Mouse (Mus musculus) heart, embryonic 11.5 days (tissue): Measurements from ENCODE around the gene Sorcs2. TPM values are rescaled to one million over a fixed set of nuclear protein-coding genes. Genes with fewer than 3 reads are reported as not detected.

Experiments used
- ATAC-seq: fragments of 200-750 bp; cut with Nextera tagmentation; replicated peaks from 2 replicates; pipeline ENCODE4 v1.8.0; 2017; ENCODE audit warnings: moderate library complexity; ENCODE audit not compliant: insufficient number of reproducible peaks, low FRiP score, low TSS enrichment
- H3K27ac ChIP-seq: fragments of 300-500 bp; sonication (generic); 2 replicates; pipeline ENCODE4 v1.5.1; 2014; ENCODE audit warnings: mild to moderate bottlenecking, low read depth, low read length
- H3K27me3 ChIP-seq: fragments of 300-500 bp; sonication (generic); 2 replicates; pipeline ENCODE4 v1.6.1; 2014; ENCODE audit warnings: mild to moderate bottlenecking, low read length, mixed read lengths; ENCODE audit not compliant: control insufficient read depth, insufficient read depth
- H3K36me3 ChIP-seq: fragments of 300-500 bp; sonication (generic); 2 replicates; pipeline ENCODE4 v1.6.1; 2014; ENCODE audit warnings: mild to moderate bottlenecking, low read length, moderate library complexity, mixed read lengths; ENCODE audit not compliant: control insufficient read depth, insufficient read depth
- H3K4me1 ChIP-seq: fragments of 300-500 bp; sonication (generic); 2 replicates; pipeline ENCODE4 v1.6.1; 2014; ENCODE audit warnings: low read length; ENCODE audit not compliant: control insufficient read depth, insufficient read depth
- H3K4me2 ChIP-seq: fragments of 300-500 bp; sonication (generic); 2 replicates; pipeline ENCODE4 v1.6.1; 2014; ENCODE audit warnings: mild to moderate bottlenecking, moderate library complexity
- H3K4me3 ChIP-seq: fragments of 300-500 bp; sonication (generic); 2 replicates; pipeline ENCODE4 v1.5.1; 2014; ENCODE audit warnings: low read depth, low read length
- H3K9ac ChIP-seq: fragments of 300-500 bp; sonication (generic); 2 replicates; pipeline ENCODE4 v1.6.1; 2014; ENCODE audit warnings: mild to moderate bottlenecking, low read depth, low read length, moderate library complexity
- H3K9me3 ChIP-seq: fragments of 300-500 bp; sonication (generic); replicated peaks from 2 replicates; pipeline ENCODE4 v1.6.1; 2016; ENCODE audit warnings: low read length; ENCODE audit not compliant: control insufficient read depth
- WGBS: fragments of 180-500 bp; shearing (Covaris S2); extraction: QIAGEN DNeasy Blood & Tissue Kit; methylation state at CpG from one replicate; pipeline ENCODE4 v1.1.7; 2014; ENCODE audit not compliant: insufficient replicate concordance; 5-methylcytosine and 5-hydroxymethylcytosine counted together
- polyA plus RNA-seq: library from polyadenylated mRNA; unstranded; fragments of >200 nt; fragmentation: Nextera tagmentation; extraction: Ambion mirVana; gene quantifications from 2 replicates; pipeline ENCODE4 v1.2.1, GENCODE M21; 2014

Sorcs2 gene
- polyA plus RNA-seq, 1 experiment from 2014 or later = 7.3 TPM

- Histone ChIP-seq H3K4me2 (no peak overlapping the region), H3K9ac (no peak overlapping the region), H3K36me3 (no peaks in the 10 kb centered on the region), H3K4me1 (peaks cover 58% of the 10 kb centered on the region), H3K27ac (0 out of 2 replicates have a peak overlapping the region, but pooled peaks have one; percentile 19), H3K9me3 (no peaks in the 10 kb centered on the region), H3K27me3 (no peaks in the 10 kb centered on the region), H3K4me3 (no peak overlapping the region)
- ATAC-seq = no peak
- WGBS = 82% methylated on average over 4 of the region's 4 CpGs
Observed at GRCm38 (mm10) chr5:36383431-36383830, 14.5 kb downstream of the Sorcs2 start.

GRCm38 (mm10) chr5:36382721-36383120, 15.2 kb downstream of the Sorcs2 start:
- ATAC-seq = no peak
- Histone ChIP-seq H3K9ac (no peak overlapping the region), H3K4me2 (no peak overlapping the region), H3K9me3 (no peaks in the 10 kb centered on the region), H3K36me3 (no peaks in the 10 kb centered on the region), H3K4me1 (peaks cover 58% of the 10 kb centered on the region), H3K27ac (no peak overlapping the region), H3K4me3 (no peak overlapping the region), H3K27me3 (no peaks in the 10 kb centered on the region)
- WGBS = 82% methylated on average over 4 of the region's 4 CpGs

DNA sequence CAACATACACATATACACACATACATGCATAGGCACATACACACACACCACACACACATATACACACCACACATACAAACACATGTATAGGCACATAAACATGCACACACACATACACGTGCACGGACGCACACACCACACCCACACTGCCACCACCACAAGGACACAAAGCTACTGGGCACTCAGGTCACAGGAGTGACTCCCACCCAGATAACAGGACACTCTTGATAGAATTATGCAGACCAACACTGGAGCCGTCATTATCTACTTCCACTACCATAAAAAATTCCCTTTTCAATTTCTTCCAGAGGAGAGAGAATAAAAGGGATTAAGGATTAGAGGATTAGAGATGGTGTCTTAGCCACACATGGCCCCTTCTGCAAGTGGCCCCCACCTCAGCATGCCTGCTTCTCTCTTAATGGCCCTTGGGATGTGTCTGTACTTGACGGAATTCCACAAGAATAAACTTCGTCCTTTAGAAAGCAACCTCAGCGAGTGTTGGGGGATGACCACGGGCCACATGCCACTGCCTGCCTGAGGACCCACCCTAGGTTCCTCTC, 15.7 kb downstream of the Sorcs2 start:
- no peak overlapping the region for H3K27ac ChIP-seq
- WGBS = 65% methylated on average over 8 of the region's 8 CpGs
- no peaks in the 10 kb centered on the region for H3K27me3 ChIP-seq
- H3K4me1 ChIP-seq = peaks cover 58% of the 10 kb centered on the region
- no peaks in the 10 kb centered on the region for H3K36me3 ChIP-seq
- ATAC-seq = no peak
- no peak overlapping the region for H3K4me3 ChIP-seq
- H3K9ac ChIP-seq = no peak overlapping the region
- H3K4me2 ChIP-seq = no peak overlapping the region
- H3K9me3 ChIP-seq = no peaks in the 10 kb centered on the region

DNA sequence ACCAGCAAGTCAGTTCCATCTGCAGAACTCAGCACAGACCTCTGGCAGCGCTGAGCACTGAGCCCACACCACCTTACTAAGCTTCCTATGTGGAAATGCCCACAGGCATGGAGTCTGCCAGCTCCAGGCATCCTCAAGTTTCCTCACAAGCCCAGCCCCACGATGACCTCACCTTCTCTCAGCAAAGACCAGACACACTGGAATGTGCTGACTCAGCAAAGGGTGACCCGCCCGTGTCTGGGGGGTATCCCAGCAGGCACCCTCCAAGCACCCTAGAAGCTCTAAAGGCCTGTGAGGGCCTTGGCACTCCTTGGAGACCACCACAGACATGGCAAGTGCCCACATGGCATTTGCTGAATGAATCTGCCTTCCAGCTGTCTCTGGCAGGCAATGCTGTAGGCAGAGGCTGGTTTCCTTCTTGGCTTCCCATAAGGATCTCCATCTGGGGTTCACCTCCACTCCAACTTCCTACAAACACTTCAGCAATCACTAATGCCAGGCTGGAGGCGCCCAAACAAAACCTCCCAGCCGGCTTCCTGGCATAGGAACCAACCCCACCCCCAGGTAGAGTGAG, 17.9 kb downstream of the Sorcs2 start:
- Histone ChIP-seq H3K27me3 (no peaks in the 10 kb centered on the region), H3K4me3 (no peak overlapping the region), H3K4me1 (peaks cover 53% of the 10 kb centered on the region), H3K27ac (no peak overlapping the region), H3K9ac (no peak overlapping the region), H3K4me2 (no peak overlapping the region), H3K9me3 (no peaks in the 10 kb centered on the region), H3K36me3 (no peaks in the 10 kb centered on the region)
- ATAC-seq = no peak
- 61% methylated on average over 6 of the region's 6 CpGs for WGBS

GRCm38 (mm10) chr5:36378370-36378738, 19.6 kb downstream of the Sorcs2 start:
- Histone ChIP-seq H3K4me2 (no peak overlapping the region), H3K9ac (no peak overlapping the region), H3K4me1 (peaks cover 46% of the 10 kb centered on the region), H3K27ac (no peak overlapping the region), H3K9me3 (no peaks in the 10 kb centered on the region), H3K4me3 (no peak overlapping the region), H3K27me3 (no peaks in the 10 kb centered on the region), H3K36me3 (no peaks in the 10 kb centered on the region)
- WGBS = 81% methylated on average over 2 of the region's 2 CpGs
- no peak for ATAC-seq

DNA sequence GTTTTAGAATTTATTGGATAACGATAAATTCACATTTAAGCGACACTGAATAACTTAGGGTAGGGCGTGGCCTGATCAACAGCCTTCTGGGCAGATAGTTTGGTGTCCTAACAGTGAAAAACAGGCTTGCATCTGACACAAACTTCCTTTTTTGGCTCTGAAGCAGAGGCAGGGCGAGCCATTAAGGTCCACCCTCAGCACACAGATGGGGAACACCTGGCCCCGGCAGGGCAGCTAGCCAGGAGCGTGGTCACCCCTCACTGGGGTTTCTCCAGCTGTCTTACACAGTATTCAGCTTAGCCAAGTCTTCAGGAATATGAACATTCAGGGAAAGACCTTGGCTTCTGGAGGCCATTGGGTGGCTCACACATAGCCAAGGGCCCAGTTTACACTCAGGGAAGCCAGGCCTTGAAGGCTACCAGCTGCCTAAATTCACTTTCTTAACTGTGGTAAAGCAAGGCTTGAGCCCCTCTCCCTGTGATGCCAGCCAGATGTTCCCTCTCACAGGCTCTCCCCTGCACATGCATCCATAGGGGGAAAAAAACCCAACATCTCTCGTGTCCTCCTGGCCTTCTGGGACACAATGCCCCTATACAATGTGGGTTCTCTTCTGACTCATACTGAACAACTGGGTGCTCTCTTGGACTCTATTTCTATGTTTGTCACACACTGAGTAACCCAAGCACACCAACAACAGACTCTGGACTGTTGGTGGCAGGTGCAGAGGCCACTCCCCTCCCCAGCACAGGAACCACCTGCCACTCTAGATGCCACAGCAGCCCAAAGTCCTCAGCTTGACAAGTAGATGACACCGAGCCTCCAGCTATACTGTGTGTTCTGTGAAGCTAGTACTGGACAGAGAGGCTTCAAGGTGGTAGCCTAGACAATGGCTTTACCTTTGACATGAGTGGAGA, 20.2 kb downstream of the Sorcs2 start:
- H3K4me3 ChIP-seq = no peak overlapping the region
- ATAC-seq = no peak
- H3K27me3 ChIP-seq = no peaks in the 10 kb centered on the region
- H3K27ac ChIP-seq = no peak overlapping the region; the same call in 1 of the 2 replicates
- no peaks in the 10 kb centered on the region for H3K36me3 ChIP-seq
- peaks cover 51% of the 10 kb centered on the region for H3K4me1 ChIP-seq
- no peaks in the 10 kb centered on the region for H3K9me3 ChIP-seq
- H3K4me2 ChIP-seq = no peak overlapping the region
- 77% methylated on average over 8 of the region's 8 CpGs for WGBS
- no peak overlapping the region for H3K9ac ChIP-seq

GRCm38 (mm10) chr5:36375886-36376285, 22.1 kb downstream of the Sorcs2 start:
- ATAC-seq = no peak
- no peaks in the 10 kb centered on the region for H3K36me3 ChIP-seq
- no peak overlapping the region for H3K9ac ChIP-seq
- H3K4me2 ChIP-seq = no peak overlapping the region
- no peak overlapping the region for H3K27ac ChIP-seq
- no peak overlapping the region for H3K4me3 ChIP-seq
- no peaks in the 10 kb centered on the region for H3K9me3 ChIP-seq
- no peaks in the 10 kb centered on the region for H3K27me3 ChIP-seq
- 56% methylated on average over 8 of the region's 8 CpGs for WGBS
- H3K4me1 ChIP-seq = peaks cover 41% of the 10 kb centered on the region

DNA sequence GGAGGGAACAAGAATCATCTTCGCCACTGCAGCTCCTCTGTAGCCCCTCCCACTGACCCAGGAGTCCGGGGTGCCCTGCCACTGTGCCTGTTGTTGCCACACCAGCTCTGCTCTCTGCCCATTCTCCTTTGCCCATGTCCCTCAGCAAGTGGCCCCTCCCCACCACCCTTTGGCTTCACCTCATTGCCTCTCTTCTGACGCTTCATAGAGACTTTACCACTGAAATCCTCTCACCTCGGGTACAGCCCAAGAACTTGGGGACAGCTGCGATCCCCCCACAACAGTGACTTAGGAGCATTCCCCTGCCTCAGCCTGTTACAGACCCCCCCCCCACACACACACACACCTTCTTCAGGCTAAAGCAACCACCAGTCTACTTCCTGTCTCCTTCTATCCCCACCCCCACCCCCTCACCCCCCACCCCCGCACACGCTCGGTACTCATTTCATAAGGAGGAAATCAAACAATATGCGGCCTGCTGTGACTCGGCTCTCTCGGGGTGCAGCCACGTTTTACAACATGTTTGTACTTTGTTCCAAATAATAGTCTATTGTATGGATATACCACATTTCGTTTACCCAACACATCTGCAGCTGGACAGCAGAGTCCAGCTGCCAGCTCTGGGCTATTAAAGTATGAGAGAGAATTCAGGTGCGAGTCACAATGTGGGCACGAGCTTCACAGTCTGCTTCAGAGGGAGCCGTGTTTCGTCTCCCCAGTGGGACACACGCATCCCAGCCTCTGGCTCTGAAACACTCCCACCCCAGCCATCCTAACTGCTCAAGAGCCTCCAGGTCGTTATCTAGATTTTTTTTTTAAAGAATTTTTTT, 23.5 kb downstream of the Sorcs2 start:
- Histone ChIP-seq H3K4me1 (peaks cover 28% of the 10 kb centered on the region), H3K9ac (no peak overlapping the region), H3K9me3 (no peaks in the 10 kb centered on the region), H3K4me2 (no peak overlapping the region), H3K27me3 (no peaks in the 10 kb centered on the region), H3K36me3 (no peaks in the 10 kb centered on the region), H3K4me3 (no peak overlapping the region), H3K27ac (no peak overlapping the region)
- 68% methylated on average over 19 of the region's 19 CpGs for WGBS
- no peak for ATAC-seq
